Mouse (Mus musculus): ENCODE measurements around the gene Isl1. TPM values are rescaled to one million over a fixed set of nuclear protein-coding genes. Genes with fewer than 3 reads are reported as not detected.

Isl1 gene
- polyA plus RNA-seq, 1 experiment from 2014 or later, result not detected

- Histone ChIP-seq H3K4me2 (ENCODE audit: low read depth, low read length) (no peak overlapping the region), H3K36me3 (replicated peaks; ENCODE audit: insufficient read depth, low read length) (no peaks in the 10 kb centered on the region), H3K9me3 (ENCODE audit: low read length) (no peaks in the 10 kb centered on the region), H3K9ac (replicated peaks) (no peak overlapping the region), H3K27ac (ENCODE audit: low read depth) (no peak overlapping the region), H3K4me3 (ENCODE audit: low read depth, low read length) (no peak overlapping the region), H3K27me3 (ENCODE audit: insufficient read depth, low read length) (peaks cover 83% of the 10 kb centered on the region), H3K4me1 (ENCODE audit: insufficient read depth) (no peaks in the 10 kb centered on the region)
- 24% methylated on average over 6 of the region's 6 CpGs for WGBS (ENCODE audit: insufficient replicate concordance)
- DNase-seq (no peak), ATAC-seq (no peak)
- TF ChIP-seq EP300 (IDR thresholded peaks at IDR 0.05; ENCODE audit: low read depth) (no peak), CTCF (IDR thresholded peaks at IDR 0.05; ENCODE audit: low read depth) (no peak)
Measured at GRCm38 (mm10) chr13:116303766-116304165, 5.7 kb downstream of the Isl1 start.

- WGBS (ENCODE audit: insufficient replicate concordance), result 41% methylated on average over 15 of the region's 15 CpGs
- H3K27me3 ChIP-seq (ENCODE audit: insufficient read depth, low read length), result peaks cover 75% of the 10 kb centered on the region
- DNase-seq (no peak), ATAC-seq (no peak)
- no peak overlapping the region for H3K27ac ChIP-seq (ENCODE audit: low read depth)
- no peaks in the 10 kb centered on the region for H3K4me1 ChIP-seq (ENCODE audit: insufficient read depth)
- no peak overlapping the region for H3K9ac ChIP-seq (replicated peaks)
- H3K4me2 ChIP-seq (ENCODE audit: low read depth, low read length), result no peak overlapping the region
- no peak overlapping the region for H3K4me3 ChIP-seq (ENCODE audit: low read depth, low read length)
- TF ChIP-seq EP300 (IDR thresholded peaks at IDR 0.05; ENCODE audit: low read depth) (no peak), CTCF (IDR thresholded peaks at IDR 0.05; ENCODE audit: low read depth) (no peak)
- no peaks in the 10 kb centered on the region for H3K9me3 ChIP-seq (ENCODE audit: low read length)
- H3K36me3 ChIP-seq (replicated peaks; ENCODE audit: insufficient read depth, low read length), result no peaks in the 10 kb centered on the region
Measured at GRCm38 (mm10) chr13:116302861-116303260, 6.6 kb downstream of the Isl1 start.

- Histone ChIP-seq H3K27ac (ENCODE audit: low read depth) (no peak overlapping the region), H3K9me3 (ENCODE audit: low read length) (no peaks in the 10 kb centered on the region), H3K4me3 (ENCODE audit: low read depth, low read length) (no peak overlapping the region), H3K9ac (replicated peaks) (no peak overlapping the region), H3K36me3 (replicated peaks; ENCODE audit: insufficient read depth, low read length) (no peaks in the 10 kb centered on the region), H3K27me3 (ENCODE audit: insufficient read depth, low read length) (peaks cover 78% of the 10 kb centered on the region), H3K4me2 (ENCODE audit: low read depth, low read length) (no peak overlapping the region), H3K4me1 (ENCODE audit: insufficient read depth) (no peaks in the 10 kb centered on the region)
- DNase-seq (no peak), ATAC-seq (no peak)
- TF ChIP-seq CTCF (IDR thresholded peaks at IDR 0.05; ENCODE audit: low read depth), result no peak
- TF ChIP-seq EP300 (IDR thresholded peaks at IDR 0.05; ENCODE audit: low read depth), result no peak
- WGBS (ENCODE audit: insufficient replicate concordance), result 37% methylated on average over 3 of the region's 3 CpGs
Measured at GRCm38 (mm10) chr13:116301706-116302105, 7.8 kb downstream of the Isl1 start.

- 33% methylated on average over 7 of the region's 7 CpGs for WGBS (ENCODE audit: insufficient replicate concordance)
- Histone ChIP-seq H3K4me2 (ENCODE audit: low read depth, low read length) (no peak overlapping the region), H3K9me3 (ENCODE audit: low read length) (no peaks in the 10 kb centered on the region), H3K36me3 (replicated peaks; ENCODE audit: insufficient read depth, low read length) (no peaks in the 10 kb centered on the region), H3K9ac (replicated peaks) (no peak overlapping the region), H3K4me1 (ENCODE audit: insufficient read depth) (no peaks in the 10 kb centered on the region), H3K27me3 (ENCODE audit: insufficient read depth, low read length) (peaks cover 72% of the 10 kb centered on the region), H3K27ac (ENCODE audit: low read depth) (no peak overlapping the region), H3K4me3 (ENCODE audit: low read depth, low read length) (no peak overlapping the region)
- TF ChIP-seq EP300 (IDR thresholded peaks at IDR 0.05; ENCODE audit: low read depth) (no peak), CTCF (IDR thresholded peaks at IDR 0.05; ENCODE audit: low read depth) (no peak)
- DNase-seq (no peak), ATAC-seq (no peak)
Measured at GRCm38 (mm10) chr13:116299241-116299640, 10.2 kb downstream of the Isl1 start.

GRCm38 (mm10) chr13:116298641-116299170 lies 10.8 kb downstream of the Isl1 start:
- ATAC-seq (no peak), DNase-seq (no peak)
- H3K9ac ChIP-seq (replicated peaks), result no peak overlapping the region
- H3K4me2 ChIP-seq (ENCODE audit: low read depth, low read length), result no peak overlapping the region
- H3K9me3 ChIP-seq (ENCODE audit: low read length), result no peaks in the 10 kb centered on the region
- WGBS (ENCODE audit: insufficient replicate concordance), result 19% methylated on average over 13 of the region's 13 CpGs
- no peak overlapping the region for H3K27ac ChIP-seq (ENCODE audit: low read depth)
- peaks cover 72% of the 10 kb centered on the region for H3K27me3 ChIP-seq (ENCODE audit: insufficient read depth, low read length)
- H3K4me3 ChIP-seq (ENCODE audit: low read depth, low read length), result no peak overlapping the region
- H3K36me3 ChIP-seq (replicated peaks; ENCODE audit: insufficient read depth, low read length), result no peaks in the 10 kb centered on the region
- no peak for TF ChIP-seq CTCF (IDR thresholded peaks at IDR 0.05; ENCODE audit: low read depth)
- TF ChIP-seq EP300 (IDR thresholded peaks at IDR 0.05; ENCODE audit: low read depth), result no peak
- no peaks in the 10 kb centered on the region for H3K4me1 ChIP-seq (ENCODE audit: insufficient read depth)

GRCm38 (mm10) chr13:116298001-116298400 lies 11.5 kb downstream of the Isl1 start:
- peaks cover 72% of the 10 kb centered on the region for H3K27me3 ChIP-seq (ENCODE audit: insufficient read depth, low read length)
- no peak overlapping the region for H3K27ac ChIP-seq (ENCODE audit: low read depth)
- no peak overlapping the region for H3K4me3 ChIP-seq (ENCODE audit: low read depth, low read length)
- H3K9ac ChIP-seq (replicated peaks), result no peak overlapping the region
- no peaks in the 10 kb centered on the region for H3K36me3 ChIP-seq (replicated peaks; ENCODE audit: insufficient read depth, low read length)
- WGBS (ENCODE audit: insufficient replicate concordance), result 11% methylated on average over 8 of the region's 8 CpGs
- H3K9me3 ChIP-seq (ENCODE audit: low read length), result no peaks in the 10 kb centered on the region
- TF ChIP-seq EP300 (IDR thresholded peaks at IDR 0.05; ENCODE audit: low read depth), result no peak
- TF ChIP-seq CTCF (IDR thresholded peaks at IDR 0.05; ENCODE audit: low read depth), result no peak
- H3K4me2 ChIP-seq (ENCODE audit: low read depth, low read length), result no peak overlapping the region
- H3K4me1 ChIP-seq (ENCODE audit: insufficient read depth), result no peaks in the 10 kb centered on the region
- ATAC-seq (no peak), DNase-seq (no peak)

All from liver, postnatal 0 days (tissue).